Mouse (Mus musculus): ENCODE measurements at regions not wholly inside any gene's neighbourhood (a gene's known extent, or its start where the extent isn't known, plus 50 kb on each side); places are given as distances from the start of the nearest gene placed in this dataset.

- no peak for TF ChIP-seq GATA1 (IDR thresholded peaks at IDR 0.05; ENCODE audit: borderline replicate concordance, low read length)
- TF ChIP-seq FLI1 (IDR thresholded peaks at IDR 0.05; ENCODE audit: low read length): no peak
Measured at GRCm38 (mm10) chr1:35344539-35344938, 494.8 kb downstream of the Plekhb2 start.

All from megakaryocyte, embryonic 14.5 days (primary cell).